Mouse (Mus musculus) cerebellum, adult 11-12 months (tissue): ENCODE data around the gene Ccdc105.
A peak's percentile ranks its signal among the peaks of the same experiment; 100 is the strongest.

ENCODE experiments used
- DNase-seq: peaks from one replicate; pipeline ENCODE4 v3.0.0; 2022

Gene Ccdc105

DNA sequence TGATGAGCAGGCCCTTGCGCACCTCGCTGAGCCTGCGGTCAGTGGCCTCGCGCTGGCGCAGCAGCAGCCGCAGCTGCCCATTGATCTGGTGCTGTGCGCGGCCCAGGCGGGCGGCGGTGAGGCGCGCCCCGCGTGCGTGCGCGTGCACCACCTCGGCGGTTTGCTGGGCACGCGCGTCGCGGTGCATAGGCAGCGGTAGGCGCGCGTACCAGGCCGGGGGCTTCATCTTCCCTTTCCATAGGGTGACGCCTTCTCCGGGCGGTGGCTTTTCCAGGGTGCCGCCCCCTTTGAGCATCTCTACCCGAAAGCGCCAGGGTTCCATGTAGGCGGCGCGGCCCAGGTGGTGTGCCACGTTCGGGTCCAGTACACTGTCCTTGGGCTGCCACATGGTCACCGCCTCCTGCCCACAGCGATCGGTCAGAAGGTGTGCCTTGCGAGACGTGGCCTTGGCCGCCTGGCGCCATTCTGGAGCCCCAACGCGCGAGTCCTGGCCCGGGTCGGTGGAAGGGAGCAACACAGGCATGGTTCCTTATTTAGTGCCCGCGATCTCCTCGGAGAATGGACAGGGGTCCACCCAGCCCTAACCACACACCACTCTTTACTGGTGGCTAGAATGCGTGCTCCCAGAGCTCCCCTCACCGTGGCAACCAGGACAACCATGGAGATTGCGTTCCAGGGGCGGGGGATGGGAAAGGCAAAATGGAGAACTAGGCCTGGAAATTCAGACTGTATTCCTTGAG lies at the start of gene Ccdc105:
Ccdc105 (minus strand) TSS at position 614 of the 740 bp plus-strand sequence.
- peak; percentile 83 for DNase-seq

DNA sequence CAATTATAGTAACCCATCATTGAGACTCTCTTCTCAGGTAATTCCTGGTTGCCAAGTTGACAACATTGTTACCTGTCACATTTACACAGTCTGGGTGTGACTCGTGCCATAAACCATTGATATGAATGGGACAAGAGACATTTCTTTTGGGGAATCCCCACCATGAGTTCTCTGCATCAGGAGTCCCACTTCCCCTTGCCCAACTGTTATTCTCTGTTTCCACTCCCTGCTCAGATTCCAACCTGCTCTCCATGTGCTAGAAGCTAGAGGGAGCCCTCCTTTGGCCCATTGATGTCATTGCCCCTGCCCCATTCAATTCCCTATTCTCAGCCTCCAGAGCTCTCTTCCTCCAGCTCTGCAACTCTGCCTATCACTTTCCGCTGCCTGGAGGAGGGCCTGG lies 48.6 kb upstream of the Ccdc105 start:
- no peak for DNase-seq

DNA sequence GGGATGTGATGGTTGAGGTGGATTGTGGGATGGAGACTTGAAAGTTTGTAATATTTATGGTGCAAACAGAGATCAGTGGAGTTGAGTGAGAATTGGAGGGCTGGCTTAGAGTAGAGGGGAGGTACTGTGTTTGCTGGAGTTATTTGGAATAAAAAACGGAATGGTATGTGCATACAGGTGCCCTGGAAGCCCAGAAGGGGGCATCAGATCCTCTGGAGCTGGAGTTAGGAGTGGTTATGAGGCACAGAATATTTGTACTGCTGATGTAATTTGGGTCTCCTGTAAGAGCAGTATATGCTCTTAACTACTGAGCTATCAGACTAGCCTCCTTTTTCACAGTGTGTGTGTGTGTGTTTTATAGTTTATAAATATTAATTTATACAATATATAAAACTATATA lies 37.7 kb upstream of the Ccdc105 start:
- DNase-seq, result no peak

DNA sequence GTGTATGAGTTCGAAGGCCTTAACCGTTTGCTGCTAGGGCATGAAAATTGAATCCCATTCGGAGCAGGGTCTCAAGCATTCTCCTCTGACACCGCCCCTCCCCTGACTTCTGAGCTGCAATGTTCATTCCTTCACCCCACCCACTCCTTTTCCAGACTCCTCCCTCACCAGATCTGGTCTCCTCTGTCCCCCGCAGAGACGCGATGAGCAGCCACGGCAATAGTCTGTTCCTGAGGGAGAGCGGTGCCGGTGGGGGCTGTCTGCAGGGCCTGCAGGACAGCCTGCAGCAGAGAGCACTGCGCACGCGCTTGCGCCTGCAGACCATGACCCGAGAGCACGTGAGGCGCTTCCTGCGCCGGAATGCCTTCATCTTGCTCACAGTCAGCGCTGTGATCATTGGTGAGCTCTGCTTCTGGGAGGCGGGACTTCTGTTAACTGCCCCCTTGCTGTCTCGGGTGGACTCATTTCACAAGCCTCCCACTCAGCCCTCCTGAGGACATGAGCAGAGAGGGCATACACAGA lies 34.8 kb upstream of the Ccdc105 start:
- peak; percentile 96 for DNase-seq

- peak; percentile 77 for DNase-seq
These were observed 27.3 kb upstream of the Ccdc105 start, which contains the start of gene Slc1a6 for GRCm38 (mm10) chr10:78779981-78780651. TSS of gene Slc1a6 (plus strand) at chr10:78780496.

GRCm38 (mm10) chr10:78779527-78779926 lies 26.7 kb upstream of the Ccdc105 start:
- DNase-seq, result peak; percentile 36

DNA sequence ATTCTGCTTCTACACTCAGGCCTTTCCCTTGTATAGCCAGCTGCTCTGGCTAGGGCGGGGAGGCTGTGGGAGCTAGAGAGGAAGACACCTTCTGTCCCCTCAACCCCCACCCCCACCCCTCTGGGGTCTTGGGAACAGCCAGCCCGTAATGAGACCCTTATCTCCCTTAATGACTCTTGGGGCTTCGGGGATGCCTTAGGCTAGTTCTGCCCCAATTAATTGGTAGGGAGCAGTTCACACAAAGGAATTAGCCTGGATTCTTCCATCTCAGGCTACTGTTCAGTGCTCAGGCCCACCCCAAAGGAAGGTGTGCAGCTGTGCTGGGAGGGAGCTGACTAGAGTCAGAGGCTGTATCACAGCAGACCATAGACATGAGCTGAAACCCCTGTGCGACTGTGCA lies 23.0 kb upstream of the Ccdc105 start:
- no peak for DNase-seq

GRCm38 (mm10) chr10:78765570-78765969 lies 12.7 kb upstream of the Ccdc105 start:
- DNase-seq, result no peak

DNA sequence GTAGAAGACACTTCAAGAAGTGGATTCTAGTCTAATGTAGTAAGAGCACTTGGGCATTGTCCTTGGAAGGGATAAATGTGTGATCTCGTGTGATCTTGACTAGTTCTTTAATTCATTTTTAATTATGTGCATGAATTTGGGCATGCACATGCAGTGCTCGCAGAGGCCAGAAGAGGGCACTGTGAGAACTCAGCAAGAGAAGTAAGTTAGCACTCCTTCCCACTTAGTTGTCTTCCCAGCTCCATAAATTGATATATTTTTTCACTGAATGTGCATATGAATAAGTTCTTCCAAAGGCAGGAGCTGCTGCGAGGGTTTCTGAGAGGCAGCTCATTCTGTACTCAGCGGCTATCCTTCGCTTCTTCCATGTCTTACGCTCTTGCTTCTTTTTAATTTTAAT lies 3.2 kb upstream of the Ccdc105 start:
- peak; percentile 53 for DNase-seq

- DNase-seq, result no peak
These were observed 3.9 kb downstream of the Ccdc105 start for GRCm38 (mm10) chr10:78748946-78749345.

- DNase-seq, result no peak
These were observed 4.7 kb downstream of the Ccdc105 start for GRCm38 (mm10) chr10:78748161-78748560.

GRCm38 (mm10) chr10:78747035-78747721 lies 5.7 kb downstream of the Ccdc105 start:
- no peak for DNase-seq

DNA sequence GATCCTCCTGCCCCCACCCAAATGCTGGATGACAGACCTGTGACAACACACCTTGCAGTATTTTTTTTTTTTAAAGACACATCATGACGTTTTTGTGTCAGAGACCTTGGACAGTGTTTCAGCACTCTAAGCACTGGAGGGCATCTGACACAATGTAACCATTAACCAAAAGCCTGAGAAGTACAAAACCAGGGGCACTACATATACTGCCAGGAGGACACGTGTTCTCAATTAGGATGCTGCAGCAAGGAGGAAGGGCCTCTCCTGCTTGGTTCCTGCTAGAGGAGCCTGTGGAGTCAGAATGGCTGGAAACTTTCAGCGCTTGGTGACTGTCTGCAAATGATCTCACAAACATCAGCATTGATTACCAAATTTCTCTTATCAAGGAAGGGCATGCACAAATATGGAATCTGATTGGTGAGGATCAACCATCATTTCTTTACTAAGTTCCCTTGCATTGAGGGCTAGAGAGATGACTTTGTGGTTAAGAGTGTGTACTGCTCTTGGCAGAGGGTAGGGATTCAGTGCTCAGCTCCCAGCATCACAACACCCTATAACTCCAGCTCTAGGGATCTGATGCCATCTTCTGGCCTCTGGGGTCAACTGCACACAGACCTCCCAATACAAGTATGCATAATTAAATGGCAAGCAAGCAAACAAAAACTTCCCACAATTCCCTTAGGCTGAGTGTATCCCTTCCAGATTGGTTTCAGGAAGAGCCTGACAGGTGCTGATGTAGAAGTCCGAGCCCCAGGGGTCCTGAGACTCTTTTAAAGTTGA lies 7.2 kb downstream of the Ccdc105 start:
- no peak for DNase-seq

GRCm38 (mm10) chr10:78743721-78744120 lies 9.1 kb downstream of the Ccdc105 start:
- DNase-seq, result no peak

- no peak for DNase-seq
These were observed 13.0 kb downstream of the Ccdc105 start for GRCm38 (mm10) chr10:78739821-78740220.

DNA sequence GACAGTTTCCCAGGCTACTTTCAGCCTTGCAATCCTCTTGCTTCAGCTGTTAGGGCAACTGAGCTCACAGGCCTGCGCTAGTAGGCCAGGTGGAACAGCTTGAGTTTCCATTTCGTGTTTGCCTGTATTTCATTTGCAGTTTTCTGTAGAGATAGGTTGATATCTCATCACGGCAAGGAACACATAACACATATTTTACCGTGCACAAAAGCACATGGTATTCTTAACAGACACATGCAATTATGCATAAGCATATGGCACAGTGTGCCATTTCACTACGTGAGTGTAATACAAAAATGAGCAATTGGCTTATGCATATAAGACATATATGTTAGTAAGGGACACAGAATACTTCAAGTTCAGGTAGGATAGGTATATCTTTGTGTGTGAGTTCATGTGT lies 25.0 kb downstream of the Ccdc105 start:
- no peak for DNase-seq

- no peak for DNase-seq
These were observed 25.8 kb downstream of the Ccdc105 start for GRCm38 (mm10) chr10:78727035-78727434.

GRCm38 (mm10) chr10:78723416-78723815 lies 29.4 kb downstream of the Ccdc105 start:
- no peak for DNase-seq

DNA sequence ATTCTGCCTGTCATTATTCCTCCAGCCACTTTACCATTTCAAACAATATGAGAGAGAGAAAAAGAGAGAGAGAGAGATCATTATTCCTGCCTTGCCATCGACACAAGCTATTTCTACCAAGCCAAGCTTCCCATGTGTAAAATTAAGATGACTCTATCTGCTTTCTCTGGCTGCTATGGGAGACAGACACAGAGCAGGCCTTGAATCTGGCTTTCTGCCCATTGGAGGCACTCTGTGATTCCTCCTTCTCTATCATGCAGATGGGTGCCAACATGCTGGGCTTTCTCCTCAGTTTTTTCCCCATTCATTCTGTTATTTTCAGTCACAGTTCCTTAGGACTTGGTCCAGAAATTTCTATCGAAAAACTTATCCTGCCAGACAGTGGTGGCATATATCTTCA lies 30.2 kb downstream of the Ccdc105 start:
- DNase-seq, result no peak

DNA sequence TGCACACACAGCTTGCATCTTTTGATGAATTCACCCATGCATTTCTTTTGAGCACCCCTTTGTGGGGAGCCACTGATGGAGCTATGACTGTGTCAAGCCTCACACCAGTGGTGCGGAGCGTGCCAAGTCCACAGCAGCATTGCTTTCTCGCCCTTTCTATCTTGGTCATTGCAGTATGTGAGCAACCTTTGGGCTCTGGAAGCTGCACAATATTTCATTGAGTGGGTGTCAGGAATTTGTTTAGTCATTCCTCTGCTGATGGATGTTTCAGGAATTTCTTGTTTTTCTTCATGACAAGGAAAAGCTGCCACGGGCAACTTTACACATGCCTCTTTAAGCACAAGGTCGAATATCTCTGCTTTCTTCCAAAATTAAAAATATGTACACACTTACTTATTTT lies 30.8 kb downstream of the Ccdc105 start:
- DNase-seq, result no peak

- DNase-seq, result no peak
These were observed 34.8 kb downstream of the Ccdc105 start, which contains the start of gene Casp14 for GRCm38 (mm10) chr10:78718056-78718455. TSS of gene Casp14 (minus strand) at chr10:78718294.

GRCm38 (mm10) chr10:78716231-78716630 lies 36.6 kb downstream of the Ccdc105 start:
- no peak for DNase-seq

DNA sequence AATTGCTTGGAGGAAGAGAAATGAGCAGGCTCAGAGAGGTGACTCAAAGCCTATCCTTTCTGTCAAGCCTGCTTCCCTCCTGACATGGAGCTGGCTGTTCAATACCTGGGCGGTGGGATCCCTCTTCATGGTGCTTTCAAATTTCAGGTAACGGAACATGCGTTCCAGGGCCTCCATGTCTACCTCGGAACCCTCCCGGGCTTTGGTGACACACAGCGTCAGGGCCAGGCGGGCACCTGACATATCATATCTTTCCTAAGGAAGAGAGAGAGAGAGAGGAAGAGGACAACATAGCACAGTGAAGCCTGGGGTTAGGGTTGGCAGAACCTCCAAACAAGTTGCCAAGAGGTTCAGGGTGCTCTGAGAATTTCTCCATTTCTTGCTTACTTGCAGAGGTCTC lies 37.7 kb downstream of the Ccdc105 start:
- DNase-seq, result no peak
